Mouse (Mus musculus): Measurements from ENCODE around the gene Avpi1.

Avpi1 gene

DNA sequence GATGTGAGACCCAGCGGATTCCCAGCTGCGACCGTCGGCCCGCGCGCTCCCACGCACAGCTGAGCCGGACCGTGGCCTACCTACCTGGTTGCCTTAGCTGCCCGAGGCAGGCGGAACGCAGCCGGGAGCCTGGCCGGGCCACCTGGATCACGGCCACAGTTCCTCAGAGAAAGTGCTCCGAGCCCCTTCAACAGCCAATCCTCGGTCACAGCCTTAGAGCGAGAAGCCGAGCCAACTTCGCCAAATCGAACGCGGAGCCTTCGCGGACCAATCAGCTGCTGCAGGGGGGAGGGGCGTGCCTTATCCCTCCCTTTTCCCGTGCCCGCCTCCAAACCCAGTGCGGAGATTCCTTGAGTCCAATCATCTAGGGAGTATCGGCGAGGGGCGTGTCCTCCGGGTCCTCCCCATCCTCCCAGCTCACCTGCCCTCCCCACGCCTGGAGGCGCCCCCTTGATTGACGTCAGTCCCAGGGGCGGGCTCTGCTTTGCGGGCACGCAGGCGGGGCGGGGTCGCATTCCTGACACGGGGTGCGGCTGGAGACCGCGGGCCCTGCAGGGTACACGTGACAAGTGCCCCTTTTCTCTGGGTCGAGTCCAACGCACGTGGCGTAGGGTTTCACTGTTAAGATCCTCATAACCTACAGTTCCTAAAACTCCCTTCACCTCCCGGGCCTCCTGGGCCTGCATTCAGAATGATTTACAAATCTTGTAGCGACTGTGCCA, at the start of gene Avpi1:
TSS of gene Avpi1 (minus strand) at position 273 of the 722 bp plus-strand sequence.
- peak; percentile 100 for DNase-seq

DNA sequence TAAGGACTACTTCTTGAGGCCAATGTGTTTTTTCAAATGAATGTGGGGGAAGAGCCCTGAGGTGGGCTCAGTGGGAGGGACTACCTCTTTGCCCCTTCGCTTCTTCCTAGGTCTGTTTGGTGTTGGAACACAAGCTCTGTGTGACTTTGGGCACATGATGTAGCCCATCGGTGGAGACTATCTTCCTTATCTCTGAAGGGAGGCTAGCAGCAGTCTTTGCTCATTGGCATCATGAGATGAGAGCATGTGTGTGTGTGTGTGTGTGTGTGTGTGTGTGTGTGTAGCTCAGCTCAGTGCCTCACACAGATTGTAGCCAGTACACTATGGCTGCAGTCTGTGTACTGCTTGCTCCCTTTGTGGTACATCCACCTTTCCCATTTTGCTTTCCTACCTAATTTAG, 48.6 kb upstream of the Avpi1 start:
- no peak for DNase-seq

DNA sequence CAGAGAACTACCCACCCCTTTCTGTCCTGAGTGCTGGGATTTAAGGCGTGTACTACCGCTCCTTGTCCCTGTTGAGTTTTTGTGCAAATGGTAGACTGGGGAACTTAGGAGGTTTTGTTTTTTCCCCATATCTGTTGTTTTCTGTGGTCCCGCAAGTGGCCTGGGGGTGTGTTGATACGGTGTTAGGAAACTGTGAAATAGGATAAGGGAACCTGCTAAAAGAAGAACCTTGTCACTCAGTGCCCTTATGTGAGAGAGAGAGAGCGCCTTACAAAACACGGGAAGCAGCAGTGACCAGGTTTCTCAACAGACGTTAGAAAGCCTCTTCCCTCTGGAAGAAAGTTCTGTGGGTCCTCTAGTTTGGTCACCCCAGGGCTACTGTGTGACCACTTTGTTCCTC, 48.0 kb upstream of the Avpi1 start:
- DNase-seq, result no peak

DNA sequence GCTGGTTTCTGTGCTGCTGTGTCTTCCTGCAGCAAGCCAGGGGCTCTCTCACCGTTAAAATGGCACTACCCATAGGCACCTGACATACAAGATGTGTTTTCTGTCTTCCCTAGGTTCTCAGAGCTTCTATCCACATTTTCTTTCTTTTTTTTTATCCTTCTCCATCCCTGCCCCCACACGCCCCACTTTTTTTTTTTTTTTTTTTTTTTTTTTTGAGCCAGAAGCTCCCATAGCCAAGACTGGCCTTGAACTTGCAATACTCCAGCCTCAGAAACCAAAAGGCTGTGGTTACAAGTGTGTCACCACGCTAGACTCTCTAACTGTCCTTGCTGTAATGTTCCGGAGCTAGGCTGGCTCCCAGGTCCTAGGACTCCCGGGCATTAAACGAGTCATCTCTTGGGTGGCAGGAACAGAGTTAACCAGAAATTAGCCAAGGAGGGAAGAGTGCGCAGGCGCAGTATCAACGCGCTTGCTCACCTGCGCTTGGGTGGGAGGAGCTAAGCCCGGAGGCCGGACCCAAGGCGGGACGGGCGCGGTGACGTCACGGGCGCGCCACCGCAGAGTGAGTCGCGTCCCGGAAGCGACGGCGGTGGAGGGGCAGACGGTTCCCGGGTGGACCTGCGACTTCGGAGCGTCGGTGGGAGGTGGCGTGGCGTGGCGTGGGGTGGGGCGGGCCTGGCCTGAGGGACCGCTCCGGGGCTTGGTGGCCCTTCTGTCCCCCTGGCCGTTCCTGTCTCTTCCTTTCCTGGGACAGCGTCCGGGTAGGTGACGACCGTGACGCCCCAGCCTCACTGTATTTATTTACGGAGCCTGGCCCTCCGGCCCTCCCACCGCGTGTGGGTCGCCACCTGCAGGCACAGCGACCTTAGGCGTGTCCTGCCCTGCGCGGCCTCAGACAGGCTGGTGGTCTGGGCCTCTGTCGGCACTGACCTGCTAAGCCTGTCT, 41.4 kb upstream of the Avpi1 start:
- peak; percentile 96 to 97 for DNase-seq

DNA sequence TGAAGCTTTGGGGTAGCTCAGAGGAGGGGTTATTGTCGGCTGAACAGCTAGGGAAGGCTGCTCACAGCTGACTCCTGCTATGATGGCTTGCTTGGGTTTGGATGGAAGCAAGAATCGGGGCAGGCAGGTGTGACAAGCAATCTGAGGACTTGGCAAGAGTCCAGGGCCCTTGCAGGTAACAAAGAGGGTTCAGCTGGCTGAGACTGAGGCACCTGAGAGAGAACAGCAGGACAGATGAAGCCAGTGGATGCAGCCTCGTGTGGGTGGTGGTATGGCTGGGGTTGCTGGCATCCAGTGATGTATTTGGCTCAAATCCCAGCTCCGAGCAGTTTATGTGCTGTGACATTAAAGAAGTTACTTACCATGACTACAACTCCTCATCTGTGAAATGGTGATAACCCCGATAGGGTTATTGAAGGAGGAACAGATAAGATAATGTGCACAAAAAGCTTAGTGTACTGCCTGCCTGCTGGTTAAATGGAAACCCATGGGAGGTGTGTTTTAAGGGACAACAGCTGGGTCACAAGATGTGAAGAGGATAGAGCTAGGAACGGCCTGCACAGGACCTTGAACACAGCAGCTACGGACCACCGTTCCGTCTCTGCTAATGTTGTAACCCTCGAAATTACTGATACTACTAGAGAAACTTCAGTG, 40.6 kb upstream of the Avpi1 start:
- peak; percentile 48 to 63 for DNase-seq

DNA sequence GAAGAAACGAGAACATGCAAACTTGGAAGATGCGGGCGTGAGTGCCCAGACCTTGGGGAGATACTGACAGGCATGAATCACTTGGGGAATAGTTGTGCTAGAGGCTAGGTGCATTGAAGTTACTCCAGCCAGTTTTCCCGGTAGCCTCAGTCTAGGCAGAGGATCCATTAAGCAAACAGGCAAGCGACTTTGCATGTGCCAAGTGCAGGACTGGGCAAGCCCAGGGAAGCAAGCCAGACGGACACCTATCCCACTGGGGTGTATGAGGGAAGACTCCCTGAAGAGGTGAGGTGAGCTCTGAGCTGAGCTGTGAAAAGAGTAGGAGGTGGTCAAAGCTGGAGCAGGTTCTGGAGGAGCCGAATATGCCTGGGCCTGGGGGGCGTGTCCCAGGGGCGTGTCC, 38.6 kb upstream of the Avpi1 start:
- no peak for DNase-seq

DNA sequence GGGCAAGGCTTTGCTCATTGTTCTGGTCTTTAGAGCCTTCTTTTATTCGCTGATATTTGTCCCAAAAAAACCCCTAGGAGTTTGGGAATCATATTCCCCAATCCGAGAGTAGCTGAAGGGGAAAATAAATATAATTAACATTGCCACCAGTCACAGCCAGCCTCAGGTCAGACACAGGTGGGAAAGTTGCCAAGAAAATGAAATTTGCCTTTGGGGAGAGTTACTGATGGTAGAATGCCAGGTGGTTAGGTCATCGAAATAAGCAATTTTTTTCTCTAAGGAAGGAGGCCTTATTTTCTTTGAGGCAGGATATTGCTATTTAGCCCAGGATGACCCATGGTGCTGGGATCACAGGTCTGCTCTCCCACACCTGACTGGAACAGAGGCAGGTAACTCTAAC, 37.9 kb upstream of the Avpi1 start:
- no peak for DNase-seq

DNA sequence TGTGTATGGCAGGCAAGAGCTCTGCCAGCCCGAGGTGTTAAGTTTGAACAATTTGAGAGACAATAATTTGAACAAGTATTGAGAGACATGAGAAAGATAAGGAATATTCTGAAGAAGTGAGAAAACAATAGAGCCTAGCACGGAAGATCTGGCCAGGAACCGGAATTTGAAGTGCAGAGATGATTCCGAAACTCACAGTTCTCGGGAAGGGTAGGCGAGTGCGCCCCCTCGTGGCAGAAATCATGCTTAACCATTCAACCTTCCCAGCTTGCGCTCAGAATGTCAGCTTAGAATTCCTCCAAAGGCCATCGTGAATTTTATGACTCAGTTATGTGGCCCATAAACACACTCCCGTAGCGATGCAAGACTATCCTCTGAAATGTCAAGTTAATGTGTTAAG, 37.3 kb upstream of the Avpi1 start:
- peak; percentile 83 to 95 for DNase-seq

DNA sequence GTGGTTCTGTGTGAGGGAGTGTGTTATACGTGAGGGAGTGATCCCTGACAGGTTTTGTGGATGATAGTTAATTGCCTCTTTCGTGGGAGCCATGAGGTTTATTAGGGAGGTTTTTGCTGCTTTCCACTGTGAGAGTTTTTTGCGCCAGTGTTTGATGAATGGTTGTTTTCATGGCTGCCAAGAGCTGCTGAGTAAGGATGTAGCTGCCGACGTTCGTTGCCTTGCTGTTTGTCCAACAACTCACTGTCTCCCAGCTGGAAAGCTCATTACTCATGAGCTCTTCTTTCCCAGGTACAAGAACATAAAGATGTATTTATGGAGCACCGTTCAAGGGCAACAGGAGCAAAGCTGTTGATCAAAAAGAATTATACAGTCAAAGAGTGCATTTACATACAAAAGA, 35.3 kb upstream of the Avpi1 start:
- DNase-seq, result no peak

DNA sequence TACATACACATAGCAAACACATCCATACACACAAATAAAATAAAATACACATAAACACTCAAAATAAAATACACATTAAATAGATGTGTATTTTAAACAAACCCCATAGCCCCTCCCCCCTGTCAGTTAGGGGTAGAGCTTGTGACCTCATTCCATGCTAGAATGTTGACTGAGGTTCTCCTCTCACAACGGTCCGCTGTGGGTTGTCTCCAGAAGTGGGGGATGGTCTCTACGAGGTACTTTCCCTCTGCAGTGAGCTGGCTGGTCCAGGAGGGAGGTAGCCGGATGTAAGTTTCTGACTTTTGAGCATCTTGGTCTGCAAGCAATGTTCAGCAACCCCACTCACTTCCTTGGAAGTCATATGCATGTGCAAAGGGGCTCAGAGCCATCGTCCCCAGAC, 34.9 kb upstream of the Avpi1 start, which contains the start of gene Zfyve27:
TSS of gene Zfyve27 (plus strand) at position 188 of the 400 bp plus-strand sequence.
- DNase-seq, result no peak

DNA sequence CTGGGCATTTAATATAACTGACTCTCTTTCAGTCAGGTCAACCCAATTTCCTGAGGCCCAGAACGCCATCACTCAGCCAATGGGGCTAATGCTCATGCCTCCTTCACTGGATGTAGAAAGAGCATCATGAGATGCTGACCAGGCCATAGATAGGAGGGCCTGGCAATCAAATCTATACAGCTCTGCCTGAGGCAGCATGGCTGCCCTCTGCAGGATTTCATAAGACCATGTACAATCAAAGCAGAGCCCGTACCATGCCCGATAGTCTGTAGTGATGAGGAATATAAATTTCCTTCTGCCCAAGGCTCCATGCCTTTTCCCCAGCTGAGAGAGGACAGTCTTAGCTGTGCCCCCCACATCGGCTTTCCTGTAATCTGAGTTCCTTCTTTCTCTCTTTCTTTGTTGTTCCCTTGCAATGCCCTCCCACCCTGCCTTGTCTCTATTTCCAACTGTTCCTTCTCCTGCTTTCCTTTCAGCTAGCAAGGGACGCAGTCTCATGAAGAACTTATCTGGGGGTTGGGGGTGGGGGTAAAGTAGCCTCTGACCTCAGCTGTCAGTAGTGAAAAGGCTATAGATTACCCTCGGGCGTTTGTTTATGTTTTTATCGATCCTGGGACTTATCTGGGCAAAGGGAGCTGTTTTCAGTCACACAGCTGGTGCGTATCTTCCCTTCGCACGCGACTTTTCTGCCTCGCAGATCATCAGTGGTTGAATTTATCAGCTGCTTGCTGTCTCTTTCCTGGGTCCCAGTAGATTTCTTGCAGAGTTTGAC, 29.6 kb upstream of the Avpi1 start:
- DNase-seq, result no peak

DNA sequence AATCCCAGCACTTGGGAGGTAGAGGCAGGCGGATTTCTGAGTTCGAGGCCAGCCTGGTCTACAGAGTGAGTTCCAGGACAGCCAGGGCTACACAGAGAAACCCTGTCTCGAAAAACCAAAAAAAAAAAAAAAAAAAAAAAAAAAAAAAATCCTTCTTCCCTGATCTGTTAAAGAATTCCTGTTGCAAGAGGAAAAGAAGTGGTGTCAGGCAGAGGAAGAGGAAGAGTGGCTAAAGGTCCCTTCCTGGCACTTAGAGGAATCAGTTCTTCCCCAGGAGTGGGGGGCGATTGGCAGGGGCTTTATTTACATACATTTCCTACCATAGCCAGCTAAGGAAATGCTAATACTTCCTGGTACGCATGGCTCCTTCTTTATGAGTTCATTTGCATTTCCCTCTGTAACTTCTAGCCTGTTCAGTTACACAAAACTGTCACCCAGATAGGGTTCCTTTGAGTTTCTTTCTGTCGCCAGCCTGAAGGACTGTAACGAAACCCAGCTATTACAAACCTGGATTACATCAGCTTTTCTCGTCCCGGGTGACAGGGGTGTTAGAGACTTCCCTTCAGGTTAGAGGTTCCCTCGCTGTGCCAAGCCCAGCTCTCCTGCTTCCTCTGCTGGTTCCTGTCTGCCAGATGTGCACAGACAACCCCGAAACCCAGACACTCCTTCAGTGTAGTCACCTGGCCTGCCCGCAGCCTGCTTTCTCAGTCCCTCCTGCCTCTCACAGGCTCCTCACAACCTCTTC, 28.8 kb upstream of the Avpi1 start:
- no peak for DNase-seq

DNA sequence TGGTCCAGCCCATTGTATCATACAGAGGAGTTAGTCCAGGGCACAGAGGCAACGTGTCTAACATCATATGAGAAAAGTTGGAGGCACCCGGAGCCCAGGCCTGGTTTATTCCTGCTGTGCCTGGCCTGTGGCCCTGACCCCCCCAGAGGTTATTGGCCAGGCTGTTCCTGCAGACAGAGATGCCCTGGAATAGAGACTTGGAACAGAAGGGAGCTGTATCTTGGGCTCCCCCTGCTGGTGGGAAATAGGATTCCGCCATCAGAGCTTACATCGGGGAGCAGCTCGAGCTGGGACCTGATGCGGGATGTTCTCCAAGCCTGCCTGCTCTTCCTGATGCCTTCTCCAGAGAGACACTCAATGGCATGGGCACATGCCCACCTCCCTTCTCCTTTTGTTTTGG, 23.1 kb upstream of the Avpi1 start:
- DNase-seq, result peak; percentile 89 to 93

DNA sequence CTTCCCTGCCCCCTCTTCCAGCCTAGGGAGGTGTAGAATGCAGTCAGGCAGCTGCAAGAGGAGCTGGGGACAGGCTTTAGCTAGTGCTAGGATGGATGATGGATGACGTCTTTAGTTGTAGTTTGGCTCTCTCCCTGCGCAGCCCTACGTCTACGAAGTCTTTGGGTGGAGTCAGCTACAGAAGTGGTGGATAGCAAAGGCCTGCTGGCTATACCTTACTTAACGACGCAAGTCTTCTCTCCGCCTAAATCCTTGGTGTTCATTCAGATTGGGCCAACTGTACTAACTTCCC, 19.7 kb upstream of the Avpi1 start:
- no peak for DNase-seq

DNA sequence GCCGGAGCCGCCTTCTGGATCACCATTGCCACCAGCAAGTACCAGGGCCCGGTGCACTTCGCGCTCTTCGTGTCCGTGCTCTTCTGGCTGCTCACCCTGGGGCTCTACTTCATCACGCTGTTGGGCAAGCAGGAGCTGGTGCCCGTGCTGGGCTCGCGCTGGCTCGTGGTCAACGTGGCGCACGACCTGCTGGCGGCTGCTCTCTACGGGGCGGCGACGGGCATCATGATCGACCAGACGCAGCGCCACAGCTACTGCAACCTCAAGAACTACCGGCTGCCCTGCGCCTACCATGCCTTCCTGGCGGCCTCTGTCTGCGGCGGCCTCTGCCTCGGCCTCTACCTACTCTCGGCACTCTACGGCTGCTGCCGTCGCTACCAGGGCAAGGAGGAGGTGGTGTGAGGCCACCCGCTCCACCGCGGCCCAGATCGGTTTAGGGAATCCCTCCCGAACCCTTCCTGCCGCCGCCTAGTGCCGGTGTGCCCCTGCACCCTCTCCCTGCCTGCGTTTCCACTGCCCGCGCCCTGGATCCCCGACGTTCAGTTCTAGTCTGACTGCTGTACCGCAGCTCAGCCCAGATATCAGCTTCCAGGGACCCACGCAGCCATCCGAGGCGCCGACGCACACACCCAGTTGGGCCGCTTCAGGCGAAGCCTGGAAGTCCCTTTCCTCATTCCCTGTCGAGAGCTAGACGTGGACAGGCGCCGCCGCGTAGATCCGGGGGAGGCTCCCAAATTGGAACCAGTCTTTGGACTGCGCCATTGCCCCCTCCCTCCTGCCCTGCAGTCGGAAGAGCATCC, 19.1 kb upstream of the Avpi1 start:
- DNase-seq, result peak; percentile 63 to 83

DNA sequence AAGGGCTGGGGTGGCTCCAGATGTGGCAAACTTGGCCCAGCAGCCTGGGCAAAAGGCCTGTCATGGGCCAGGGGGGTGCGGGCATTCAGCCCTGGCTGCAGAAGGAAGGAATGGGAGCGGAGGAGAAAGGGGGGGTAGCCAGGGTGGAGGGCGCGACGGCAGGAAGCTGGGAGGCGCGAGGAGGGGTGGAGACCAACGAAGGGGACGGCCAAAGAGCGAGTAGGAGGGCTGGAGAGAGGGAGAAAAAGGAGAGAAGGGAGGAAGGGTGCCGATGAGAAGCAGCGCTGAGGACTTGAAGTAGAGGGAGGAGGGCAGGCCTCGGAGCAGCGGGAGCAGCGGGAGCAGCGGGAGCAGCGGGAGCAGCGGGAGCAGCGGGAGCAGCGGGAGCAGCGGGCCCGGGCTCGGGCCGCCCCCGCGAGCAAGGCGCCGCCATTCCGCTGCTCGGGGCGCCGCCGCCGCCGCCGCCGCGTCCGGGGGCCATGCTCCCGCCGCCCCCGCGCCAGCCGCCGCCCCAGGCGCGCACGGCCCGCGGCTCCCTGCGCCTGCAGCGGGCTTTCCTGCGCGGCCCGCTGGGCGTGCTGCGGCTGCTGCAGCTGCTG, 18.4 kb upstream of the Avpi1 start, which contains the start of gene Marveld1:
TSS of gene Marveld1 (plus strand) at position 231 of the 599 bp plus-strand sequence.
- DNase-seq, result peak; percentile 80 to 91

DNA sequence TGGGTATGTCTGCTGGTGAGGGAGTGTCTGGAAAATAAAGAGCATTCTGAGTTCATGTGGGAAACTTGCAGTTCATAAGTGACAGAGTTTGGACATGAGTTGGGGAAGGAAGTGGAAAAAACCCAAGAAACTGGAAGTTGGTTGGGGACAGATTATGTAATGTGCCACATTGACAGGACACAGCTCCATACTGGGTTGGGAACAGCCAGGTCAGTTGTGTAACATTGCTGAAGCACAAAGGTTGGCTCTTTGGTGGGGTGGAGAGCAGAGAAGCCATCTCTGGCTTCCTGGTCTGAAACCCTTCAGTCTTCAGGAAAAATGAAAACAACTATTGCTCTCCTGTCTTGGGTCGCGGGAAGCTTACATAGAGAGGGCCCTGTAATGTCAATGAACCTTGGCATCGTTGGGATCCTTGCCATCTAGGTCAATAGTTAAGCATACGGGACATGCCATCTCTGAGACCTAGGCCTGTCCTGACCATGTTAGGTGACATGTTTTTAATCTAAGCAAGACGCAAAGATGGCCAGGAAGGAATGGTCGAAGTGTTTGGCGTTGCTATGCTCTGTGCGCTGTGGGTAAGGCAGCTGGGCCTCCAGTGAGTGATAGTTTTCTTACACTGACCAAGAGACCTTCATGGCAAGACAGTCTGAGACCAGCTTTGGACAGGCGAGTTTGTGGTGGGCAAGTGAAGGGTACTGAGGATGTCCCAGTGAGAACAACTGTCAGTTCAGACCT, 17.6 kb upstream of the Avpi1 start:
- peak in 1 of 2 experiments; percentile 63 for DNase-seq

DNA sequence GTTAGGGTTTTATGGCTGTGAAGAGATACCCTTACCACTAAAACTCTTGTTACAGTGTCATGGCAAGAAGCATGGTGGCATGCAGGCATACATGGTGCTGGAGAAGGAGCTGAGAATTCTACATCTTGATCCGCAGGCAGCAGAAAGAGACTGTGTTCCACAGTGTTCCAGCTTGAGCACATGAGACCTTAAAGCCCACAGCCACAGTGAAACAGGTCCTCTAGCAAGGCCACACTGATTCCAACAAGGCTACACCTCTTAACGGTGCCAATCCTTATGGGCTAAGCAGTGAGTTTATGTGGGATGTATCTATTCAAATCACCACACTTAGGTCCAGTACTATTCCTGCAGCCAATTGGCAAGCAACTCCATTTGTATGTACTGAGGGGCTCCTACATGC, 16.9 kb upstream of the Avpi1 start:
- DNase-seq, result no peak

DNA sequence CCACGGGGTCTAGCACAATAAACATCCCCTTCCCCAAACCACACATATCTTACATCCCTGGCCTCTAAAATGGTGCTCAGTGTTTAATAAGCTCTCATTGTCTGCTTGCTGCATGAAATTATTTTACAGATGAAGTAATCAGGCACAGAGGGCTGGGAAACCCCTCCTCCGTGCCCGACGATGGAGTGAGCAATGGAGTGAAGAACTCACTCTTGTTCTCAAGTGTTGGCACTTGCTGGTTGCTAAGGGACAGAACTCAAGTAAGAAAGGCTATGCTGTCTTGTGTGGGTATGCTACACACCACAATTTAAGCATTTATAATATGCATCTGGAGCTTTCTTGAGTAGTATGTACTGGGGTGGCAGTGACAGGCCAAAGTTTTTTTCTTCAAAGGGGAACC, 16.4 kb upstream of the Avpi1 start:
- DNase-seq, result no peak

Measured in kidney, postnatal 25 days (tissue).